Mouse (Mus musculus) heart, embryonic 14.5 days (tissue): ENCODE results near the gene Tkfc. TPM values are rescaled to one million over a fixed set of nuclear protein-coding genes. Genes with fewer than 3 reads are reported as not detected.
A peak's percentile ranks its signal among the peaks of the same experiment; 100 is the strongest.

Source experiments
- ATAC-seq: fragments of 200-750 bp; cut with Nextera tagmentation; 2 replicates; pipeline ENCODE4 v1.8.0; 2017; ENCODE audit warnings: low read depth, moderate TSS enrichment; ENCODE audit not compliant: insufficient number of reproducible peaks, insufficient read depth, low FRiP score
- H3K27ac ChIP-seq, 2 experiments: fragments of 200-500 bp in 1 of 2; fragments of 300-500 bp in 1 of 2; sonication (generic) in 1 of 2; replicated peaks in 1 of 2; 2 replicates each; pipeline ENCODE4 v1.5.1; 2012 to 2014; ENCODE audit warnings: low read depth in 2 of 2, low read length in 2 of 2, control low read depth in 1 of 2, mild to moderate bottlenecking in 1 of 2, mixed read lengths in 1 of 2; ENCODE audit not compliant: control insufficient read depth in 1 of 2, insufficient read depth in 1 of 2
- H3K27me3 ChIP-seq: fragments of 300-500 bp; sonication (generic); 2 replicates; pipeline ENCODE4 v1.6.1; 2014; ENCODE audit warnings: mild to moderate bottlenecking, low read length, control low read depth; ENCODE audit not compliant: control insufficient read depth, insufficient read depth
- H3K36me3 ChIP-seq: fragments of 300-500 bp; sonication (generic); 2 replicates; pipeline ENCODE4 v1.6.1; 2014; ENCODE audit warnings: mild to moderate bottlenecking, control low read depth, low read length, mixed read lengths; ENCODE audit not compliant: control insufficient read depth, insufficient read depth
- H3K4me1 ChIP-seq, 2 experiments: fragments of 200-500 bp in 1 of 2; fragments of 300-500 bp in 1 of 2; sonication (generic) in 1 of 2; 2 replicates each; pipeline ENCODE4 v1.6.1; 2012 to 2014; ENCODE audit warnings: low read length in 2 of 2, control low read depth in 1 of 2, mixed read lengths in 1 of 2; ENCODE audit not compliant: control insufficient read depth in 2 of 2, insufficient read depth in 2 of 2
- H3K4me2 ChIP-seq: fragments of 300-500 bp; sonication (generic); 2 replicates; pipeline ENCODE4 v1.6.1; 2014; ENCODE audit warnings: mild to moderate bottlenecking, low read length
- H3K4me3 ChIP-seq, 2 experiments: fragments of 200-500 bp in 1 of 2; fragments of 300-500 bp in 1 of 2; sonication (generic) in 1 of 2; 2 replicates each; pipeline ENCODE4 v1.5.1; 2012 to 2014; ENCODE audit warnings: low read length in 2 of 2, mild to moderate bottlenecking in 2 of 2, control low read depth in 1 of 2, low read depth in 1 of 2, moderate library complexity in 1 of 2; ENCODE audit not compliant: control insufficient read depth in 1 of 2, insufficient read depth in 1 of 2
- H3K9ac ChIP-seq: fragments of 300-500 bp; sonication (generic); 2 replicates; pipeline ENCODE4 v1.6.1; 2014; ENCODE audit warnings: mild to moderate bottlenecking, low read length
- H3K9me3 ChIP-seq: fragments of 300-500 bp; sonication (generic); 2 replicates; pipeline ENCODE4 v1.6.1; 2016; ENCODE audit warnings: low read length, control low read depth; ENCODE audit not compliant: control insufficient read depth
- WGBS: fragments of 180-500 bp; shearing (Covaris S2); extraction: QIAGEN DNeasy Blood & Tissue Kit; methylation state at CpG from one replicate; pipeline ENCODE4 v1.1.7; 2014; 5-methylcytosine and 5-hydroxymethylcytosine counted together
- polyA plus RNA-seq: library from polyadenylated mRNA; unstranded; fragments of >200 nt; fragmentation: Nextera tagmentation; extraction: Ambion mirVana; gene quantifications from 2 replicates; pipeline ENCODE4 v1.2.1, GENCODE M21; 2014

Tkfc gene
- polyA plus RNA-seq, 1 experiment from 2014 or later, result 11.2 TPM

- ATAC-seq, result peak; percentile 52; the same call in 1 of the 2 replicates
These were observed 28.8 kb upstream of the Tkfc start, which contains the start of gene Vwce for GRCm38 (mm10) chr19:10634106-10634871. Gene Vwce (plus strand): TSS chr19:10634213.

GRCm38 (mm10) chr19:10608573-10609240, 3.3 kb upstream of the Tkfc start:
- no peak overlapping the region for H3K4me3 ChIP-seq
- 75% methylated on average over 5 of the region's 5 CpGs for WGBS
- no peak for ATAC-seq
- no peaks in the 10 kb centered on the region for H3K27me3 ChIP-seq
- H3K27ac ChIP-seq, result no peak overlapping the region
- H3K9ac ChIP-seq, result no peak overlapping the region
- peaks cover 10 to 29% of the 10 kb centered on the region in 2 experiments for H3K4me1 ChIP-seq
- no peak overlapping the region for H3K4me2 ChIP-seq
- peaks cover 71% of the 10 kb centered on the region for H3K36me3 ChIP-seq
- H3K9me3 ChIP-seq, result no peaks in the 10 kb centered on the region

More at GRCm38 (mm10) chr19:10634106-10634871, 28.8 kb upstream of the Tkfc start, which contains the start of gene Vwce:
- H3K9ac ChIP-seq, result peak within 1 kb of the TSS; percentile 71
- H3K4me3 ChIP-seq, result peak within 1 kb of the TSS; percentile 49 to 51
- peak within 1 kb of the TSS; percentile 99 for H3K4me2 ChIP-seq
- peaks cover 22% of the 10 kb centered on the region for H3K36me3 ChIP-seq
- H3K27me3 ChIP-seq, result no peaks in the 10 kb centered on the region
- H3K4me1 ChIP-seq, result peaks cover 3 to 18% of the 10 kb centered on the region in 2 experiments; a peak in 3 of 4 replicates
- H3K27ac ChIP-seq, result no peak within 1 kb of the TSS
- 2% methylated on average over 32 of the region's 32 CpGs for WGBS
- H3K9me3 ChIP-seq, result no peaks in the 10 kb centered on the region

GRCm38 (mm10) chr19:10605901-10606622, 608 bp upstream of the Tkfc start:
- peak overlapping the region; percentile 76 to 91 for H3K27ac ChIP-seq
- peak overlapping the region; percentile 94 for H3K9ac ChIP-seq
- H3K36me3 ChIP-seq, result peaks cover 45% of the 10 kb centered on the region
- H3K27me3 ChIP-seq, result no peaks in the 10 kb centered on the region
- peak overlapping the region; percentile 83 to 94 for H3K4me3 ChIP-seq
- no peaks in the 10 kb centered on the region for H3K9me3 ChIP-seq
- ATAC-seq, result peak; percentile 1; the same call in 1 of the 2 replicates
- H3K4me2 ChIP-seq, result peak overlapping the region; percentile 81
- H3K4me1 ChIP-seq, result peaks cover 16 to 39% of the 10 kb centered on the region in 2 experiments
- 4% methylated on average over 20 of the region's 20 CpGs for WGBS

- Histone ChIP-seq H3K4me1 (peaks cover 16 to 39% of the 10 kb centered on the region in 2 experiments), H3K27ac (peak overlapping the region; percentile 85 to 91), H3K9me3 (no peaks in the 10 kb centered on the region), H3K9ac (peak overlapping the region; percentile 94), H3K27me3 (no peaks in the 10 kb centered on the region), H3K36me3 (peaks cover 30% of the 10 kb centered on the region), H3K4me3 (peak overlapping the region; percentile 58 to 83), H3K4me2 (peak overlapping the region; percentile 81)
- ATAC-seq, result no peak
- WGBS, result 48% methylated on average over 3 of the region's 3 CpGs
These were observed 920 bp downstream of the Tkfc start for GRCm38 (mm10) chr19:10604534-10604933.

- Histone ChIP-seq H3K36me3 (peaks cover 23% of the 10 kb centered on the region), H3K4me3 (no peak overlapping the region), H3K9me3 (no peaks in the 10 kb centered on the region), H3K9ac (peak overlapping the region; percentile 94; the same call in 1 of the 2 replicates), H3K27ac (no peak overlapping the region; a peak in 1 of 4 replicates), H3K27me3 (no peaks in the 10 kb centered on the region), H3K4me1 (peaks cover 16 to 39% of the 10 kb centered on the region in 2 experiments), H3K4me2 (no peak overlapping the region)
- 77% methylated on average over 18 of the region's 18 CpGs for WGBS
- ATAC-seq, result no peak
These were observed 1.6 kb downstream of the Tkfc start for GRCm38 (mm10) chr19:10603660-10604523.

- Histone ChIP-seq H3K36me3 (peaks cover 14% of the 10 kb centered on the region), H3K9me3 (no peaks in the 10 kb centered on the region), H3K4me3 (peak overlapping the region; percentile 20 to 21), H3K9ac (peak overlapping the region; percentile 70), H3K4me2 (peak overlapping the region; percentile 57), H3K27me3 (no peaks in the 10 kb centered on the region), H3K4me1 (peaks cover 13 to 31% of the 10 kb centered on the region in 2 experiments), H3K27ac (peak overlapping the region; percentile 89 to 90)
- no peak for ATAC-seq
- WGBS, result 3% methylated on average over 9 of the region's 9 CpGs
These were observed 2.7 kb downstream of the Tkfc start for GRCm38 (mm10) chr19:10602787-10603186.
